ENCODE assay signal across 9 mouse cellular contexts in the genomic region with DNA sequence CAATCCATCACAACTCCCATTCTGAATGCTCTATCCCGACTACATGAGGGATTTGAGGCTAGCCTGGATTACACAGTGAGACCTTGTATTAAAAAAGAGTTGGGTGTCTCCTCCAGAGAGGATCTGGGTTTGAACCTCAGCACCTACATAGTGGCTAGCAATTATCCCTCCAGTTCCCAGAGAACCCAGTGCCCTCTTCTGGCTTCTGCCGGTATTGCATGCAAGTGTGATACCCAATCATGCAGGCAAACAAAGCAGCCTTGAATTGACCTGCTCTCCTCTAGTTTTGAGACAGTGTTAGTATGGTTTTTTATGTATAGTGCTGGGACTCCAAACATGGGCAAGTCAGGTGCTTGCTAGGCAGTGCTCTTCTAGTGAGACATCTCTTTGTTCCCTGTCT. TPM values are rescaled to one million over a fixed set of nuclear protein-coding genes. Genes with fewer than 3 reads are reported as not detected.
DNase-seq lines count a peak whose midpoint lies in the region; ATAC-seq lines count a peak whose summit lies in the region.
"Had no signal": no experiment of that assay in that cellular context is flagged by ENCODE, and none has a peak within 500 bp of the region (broad histone marks: within the 10 kb centered on the region; RNA-seq: fewer than 3 reads in every experiment).

No protein-coding gene starts in this region.

- intact Hi-C loops in gastrocnemius, postnatal 36 days (cut with DNase I), result no loop called here

- peak; percentile 92 for DNase-seq in 3T3-L1 (ENCODE audit: low read depth, low spot score)
- DNase-seq in ES-CJ7 (ENCODE audit: low read depth, low spot score), result peak; percentile 88
- DNase-seq in cerebellum, adult 9-11 months, result peak; percentile 35
- DNase-seq in gastrocnemius, postnatal 36 days, result peak; percentile 58 to 64
- peak; percentile 89 for DNase-seq in kidney, postnatal 10 days
- peak; percentile 69 to 71 for DNase-seq in lung, adult 18-20 months
- DNase-seq in right cerebral cortex, adult 2 months (ENCODE audit: low spot score in 2 of 2), result peak; percentile 56 to 66

- ATAC-seq in inflammation-experienced regulatory T-cells, adult 6 months, result no peak

RNA-seq across cellular contexts. Expression of a gene that starts 2.7 kb away (rescaled TPM):
- 1 to 10 TPM; 1.5 to 2.0 TPM for total RNA-seq in gastrocnemius, postnatal 36 days (2021)
- 10 to 100 TPM; 16.6 to 68.4 (median 21.5) TPM for polyA plus RNA-seq in inflammation-experienced regulatory T-cells, adult 6 months (2017; shearing (Covaris generic))

RNA-seq across cellular contexts. Expression of a gene that starts 3.0 kb away (rescaled TPM):
- total RNA-seq in gastrocnemius, postnatal 36 days (2021), result 1 to 10 TPM; 1.4 to 2.8 TPM
- 1 to 10 TPM; 4.8 to 7.1 (median 6.0) TPM for polyA plus RNA-seq in inflammation-experienced regulatory T-cells, adult 6 months (2017; shearing (Covaris generic))

RNA-seq across cellular contexts. Expression of a gene that starts 8.1 kb away (rescaled TPM):
- total RNA-seq in gastrocnemius, postnatal 36 days (2021), result not detected
- under 1 TPM; 0.26 to 0.58 (median 0.32) TPM for polyA plus RNA-seq in inflammation-experienced regulatory T-cells, adult 6 months (2017; shearing (Covaris generic))
- polyA plus RNA-seq: large intestine, adult 2 months had no signal

RNA-seq across cellular contexts. Expression of a gene that starts 19.1 kb away (rescaled TPM):
- not detected for total RNA-seq in gastrocnemius, postnatal 36 days (2021)
- under 1 TPM in 1 of 3 experiments, not detected in 2; 0.73 TPM for polyA plus RNA-seq in inflammation-experienced regulatory T-cells, adult 6 months (2017; shearing (Covaris generic))

RNA-seq across cellular contexts. Expression of a gene that starts 38.0 kb away (rescaled TPM):
- total RNA-seq in gastrocnemius, postnatal 36 days (2021), result not detected
- polyA plus RNA-seq in inflammation-experienced regulatory T-cells, adult 6 months (2017; shearing (Covaris generic)), result not detected

Comparison
In these comparisons a context has a peak if more than half of its experiments do, and no peak if none do; other contexts are left out.
1. DNase-seq: peak in every context shown above with its lines; median percentile 92 in 3T3-L1; 89 in kidney, postnatal 10 days; 88 in ES-CJ7; 70 in lung, adult 18-20 months; 61 in gastrocnemius, postnatal 36 days; 61 in right cerebral cortex, adult 2 months; 35 in cerebellum, adult 9-11 months.